Mouse (Mus musculus): ENCODE data around the gene Hook2.

Gene Hook2

DNA sequence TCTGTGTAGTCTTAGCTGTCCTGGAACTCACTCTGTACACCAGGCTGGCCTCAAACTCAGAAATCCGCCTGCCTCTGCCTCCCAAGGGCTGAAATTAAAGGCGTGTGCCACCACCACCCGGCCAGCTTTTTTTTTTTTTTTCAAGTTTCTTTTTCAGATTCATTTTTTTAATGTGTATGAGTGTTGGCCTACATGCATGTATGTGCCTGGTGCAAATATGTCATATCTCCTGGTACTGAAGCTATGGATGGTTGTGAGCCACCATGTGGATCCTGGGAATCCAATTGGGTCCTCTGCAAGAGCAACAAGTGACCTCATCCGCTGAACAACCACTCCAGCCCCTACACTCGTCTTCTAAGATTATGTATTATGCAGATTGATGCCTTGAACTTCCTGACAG is 3.0 kb upstream of the Hook2 start:
- no peak for DNase-seq (ENCODE audit: extremely low spot score)

GRCm38 (mm10) chr8:84987903-84988302 is 2.5 kb upstream of the Hook2 start:
- no peak for DNase-seq (ENCODE audit: extremely low spot score)

GRCm38 (mm10) chr8:84989311-84989731 is 1.1 kb upstream of the Hook2 start:
- DNase-seq (ENCODE audit: extremely low spot score) = peak; percentile 47

DNA sequence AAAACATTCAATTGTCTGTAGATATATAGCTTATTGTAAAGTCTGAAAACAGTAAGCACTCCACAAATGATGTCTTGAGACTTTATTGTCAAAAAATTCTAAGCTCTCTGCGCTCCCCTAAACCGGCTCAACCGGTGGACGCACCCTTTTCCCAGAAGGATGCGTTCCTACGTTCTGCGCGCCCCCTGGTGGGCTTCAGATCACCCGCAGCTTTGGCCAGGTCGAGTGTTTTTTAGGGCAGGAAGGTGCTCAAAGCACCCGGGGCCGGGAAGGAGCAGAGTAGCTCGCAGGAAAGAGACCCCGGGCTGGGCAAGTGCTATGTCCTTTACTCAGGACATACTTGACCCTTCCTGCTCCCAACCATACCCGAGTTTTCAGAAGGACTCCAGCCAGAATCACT is 593 bp upstream of the Hook2 start:
- peak; percentile 89 for DNase-seq (ENCODE audit: extremely low spot score)

DNA sequence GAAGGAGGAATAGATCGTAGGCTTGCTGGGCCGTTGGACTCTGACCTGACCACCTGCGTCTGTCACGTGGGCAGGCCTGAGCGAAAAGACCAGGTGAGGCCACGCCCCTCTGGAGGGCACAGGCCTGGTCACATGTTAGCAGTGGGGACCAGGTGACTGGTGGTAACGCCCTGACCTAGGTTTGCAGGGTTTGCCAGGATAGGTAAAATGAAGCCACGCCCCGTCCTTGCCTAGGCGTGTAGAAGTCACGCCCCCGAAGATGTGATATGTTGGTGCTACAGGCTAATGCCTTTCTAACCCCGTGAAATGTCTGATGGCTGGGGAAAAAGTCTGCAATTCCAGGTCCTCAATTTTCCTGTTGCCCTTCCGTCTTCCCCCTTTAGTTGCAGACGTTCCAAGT is 433 bp downstream of the Hook2 start:
- no peak for DNase-seq (ENCODE audit: extremely low spot score)

DNA sequence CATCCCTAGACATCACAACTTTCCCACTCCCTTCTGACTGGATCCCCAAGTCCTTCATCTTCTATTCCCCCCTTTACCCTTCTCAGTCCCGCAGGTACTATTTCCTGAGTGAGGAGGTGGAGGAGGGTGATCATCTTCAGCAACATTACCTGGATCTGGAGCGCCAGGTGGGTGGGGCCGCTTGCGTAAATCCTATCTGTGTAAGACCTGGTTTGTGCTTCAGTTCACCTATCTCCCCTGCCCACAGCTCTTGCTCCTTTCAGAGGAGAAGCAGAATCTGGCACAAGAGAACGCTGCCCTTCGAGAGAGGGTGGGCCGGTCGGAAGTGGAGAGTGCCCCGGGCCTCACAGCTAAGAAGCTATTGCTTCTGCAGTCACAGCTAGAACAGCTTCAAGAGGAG is 4.0 kb downstream of the Hook2 start:
- DNase-seq (ENCODE audit: extremely low spot score) = no peak

DNA sequence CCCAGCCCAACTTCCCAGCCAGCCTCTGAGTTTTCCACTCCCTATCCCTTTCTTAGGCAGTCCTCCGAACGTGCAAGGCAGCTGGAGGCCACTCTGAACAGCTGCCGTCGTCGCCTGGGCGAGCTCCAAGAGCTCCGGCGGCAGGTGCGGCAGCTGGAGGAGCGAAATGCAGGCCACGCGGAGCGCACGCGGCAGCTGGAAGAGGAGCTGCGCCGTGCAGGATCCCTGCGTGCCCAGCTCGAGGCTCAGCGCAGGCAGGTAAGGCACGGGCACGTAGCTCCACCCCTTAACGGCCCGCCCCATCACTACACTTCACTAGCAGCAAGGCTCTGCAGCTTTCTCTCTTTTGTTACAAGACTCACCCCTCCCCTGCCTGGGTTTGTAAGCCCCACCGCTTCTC is 5.3 kb downstream of the Hook2 start:
- DNase-seq (ENCODE audit: extremely low spot score) = no peak

- no peak for DNase-seq (ENCODE audit: extremely low spot score)
These were observed 6.6 kb downstream of the Hook2 start for GRCm38 (mm10) chr8:84996978-84997377.

- DNase-seq (ENCODE audit: extremely low spot score) = peak; percentile 89
These were observed 7.4 kb downstream of the Hook2 start for GRCm38 (mm10) chr8:84997649-84998295.

GRCm38 (mm10) chr8:85007686-85008085 is 17.3 kb downstream of the Hook2 start:
- peak; percentile 47 for DNase-seq (ENCODE audit: extremely low spot score)

- no peak for DNase-seq (ENCODE audit: extremely low spot score)
These were observed 20.8 kb downstream of the Hook2 start for GRCm38 (mm10) chr8:85011242-85011641.

- DNase-seq (ENCODE audit: extremely low spot score) = peak; percentile 75
These were observed 22.9 kb downstream of the Hook2 start for GRCm38 (mm10) chr8:85013230-85013840.

DNA sequence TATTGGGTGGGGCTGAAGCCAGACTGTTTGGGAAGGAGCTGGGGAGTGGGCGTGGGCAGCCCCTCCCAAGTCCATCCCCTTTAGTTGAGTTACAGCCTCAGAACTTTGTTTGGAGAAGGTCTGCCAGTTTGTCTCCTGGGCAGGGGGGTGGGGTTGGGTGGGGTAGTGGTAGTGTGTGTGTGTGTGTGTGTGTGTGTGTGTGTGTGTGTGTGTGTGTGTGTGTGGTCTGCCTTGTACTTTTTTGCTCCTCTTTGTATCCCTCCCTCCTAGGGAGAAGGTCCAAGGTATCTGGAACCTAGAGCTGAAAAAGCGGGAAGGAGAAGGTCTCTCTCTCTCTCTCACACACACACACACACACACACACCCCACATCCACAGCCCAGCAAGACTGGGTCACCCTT is 24.0 kb downstream of the Hook2 start, which contains the start of gene Best2:
Gene Best2 (minus strand): TSS at position 101 of the 400 bp plus-strand sequence.
- no peak for DNase-seq (ENCODE audit: extremely low spot score)

GRCm38 (mm10) chr8:85016724-85017123 is 26.3 kb downstream of the Hook2 start:
- DNase-seq (ENCODE audit: extremely low spot score) = no peak

DNA sequence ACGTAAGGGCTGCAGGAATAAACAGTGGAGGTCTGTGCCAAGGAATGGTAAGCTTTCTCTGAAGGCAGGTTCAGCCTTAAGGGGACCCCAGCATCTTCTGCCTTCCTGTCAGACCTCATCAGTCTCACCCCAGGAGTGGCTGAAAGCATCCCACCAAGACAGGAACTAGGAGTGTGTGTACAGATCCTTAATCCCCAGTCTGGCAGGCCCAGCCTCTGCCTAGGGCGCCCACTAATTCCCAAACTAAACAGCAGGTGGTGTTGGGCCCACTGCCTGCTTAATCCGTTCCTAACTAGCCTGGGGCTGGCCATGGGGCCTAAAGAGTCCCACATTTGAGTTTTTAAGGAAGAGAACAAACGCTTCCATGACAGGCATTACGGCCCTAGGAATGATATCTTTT is 26.8 kb downstream of the Hook2 start:
- no peak for DNase-seq (ENCODE audit: extremely low spot score)

DNA sequence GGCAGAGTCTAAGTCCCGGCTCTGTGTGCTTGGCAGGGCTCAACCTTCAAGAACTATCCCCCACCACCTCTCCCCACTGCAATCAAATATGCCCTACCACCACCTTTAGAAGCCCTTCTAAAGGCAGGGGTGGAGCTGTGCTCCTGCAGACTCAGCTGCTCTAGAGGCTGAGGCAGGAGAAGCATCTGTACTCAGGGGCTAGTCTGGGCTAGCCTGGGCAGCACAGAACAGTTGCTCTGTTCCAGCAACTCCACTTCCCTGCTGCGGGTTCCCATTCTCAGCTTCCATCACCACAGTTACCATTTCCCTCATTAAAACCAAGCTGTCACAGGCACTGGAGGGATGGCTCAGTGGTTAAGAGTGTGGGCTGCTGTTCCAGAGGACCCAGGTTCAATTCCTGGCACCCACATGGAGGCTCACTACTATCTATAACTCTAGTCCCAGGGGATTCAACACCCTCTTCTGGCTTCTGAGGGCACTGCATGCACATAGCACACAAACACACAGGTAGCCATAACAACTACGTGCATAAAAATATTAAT is 31.2 kb downstream of the Hook2 start:
- no peak for DNase-seq (ENCODE audit: extremely low spot score)

DNA sequence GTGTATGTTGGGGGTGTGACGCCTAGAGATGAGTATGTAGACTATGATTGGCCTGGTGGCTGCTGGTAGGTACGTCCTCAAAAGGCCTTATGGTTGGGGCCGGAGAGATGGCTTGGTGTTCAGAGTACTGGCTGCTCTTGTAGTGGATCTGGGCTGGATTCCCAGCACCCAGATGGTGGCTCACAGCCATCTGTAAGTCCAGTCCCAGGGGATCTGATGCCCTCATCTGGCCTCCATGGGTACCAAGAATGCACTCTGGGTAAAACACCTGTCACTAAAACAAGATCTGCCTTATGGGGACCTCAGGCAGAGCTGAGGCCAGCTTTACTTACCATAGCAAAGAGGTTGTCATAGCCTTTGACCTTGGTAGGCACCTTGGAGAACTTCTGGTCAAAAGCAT is 33.4 kb downstream of the Hook2 start:
- DNase-seq (ENCODE audit: extremely low spot score) = no peak

- DNase-seq (ENCODE audit: extremely low spot score) = peak; percentile 91
These were observed 34.9 kb downstream of the Hook2 start, which contains the start of gene Asna1 for GRCm38 (mm10) chr8:85025098-85025932. TSS of gene Asna1 (minus strand) at chr8:85025281.

DNA sequence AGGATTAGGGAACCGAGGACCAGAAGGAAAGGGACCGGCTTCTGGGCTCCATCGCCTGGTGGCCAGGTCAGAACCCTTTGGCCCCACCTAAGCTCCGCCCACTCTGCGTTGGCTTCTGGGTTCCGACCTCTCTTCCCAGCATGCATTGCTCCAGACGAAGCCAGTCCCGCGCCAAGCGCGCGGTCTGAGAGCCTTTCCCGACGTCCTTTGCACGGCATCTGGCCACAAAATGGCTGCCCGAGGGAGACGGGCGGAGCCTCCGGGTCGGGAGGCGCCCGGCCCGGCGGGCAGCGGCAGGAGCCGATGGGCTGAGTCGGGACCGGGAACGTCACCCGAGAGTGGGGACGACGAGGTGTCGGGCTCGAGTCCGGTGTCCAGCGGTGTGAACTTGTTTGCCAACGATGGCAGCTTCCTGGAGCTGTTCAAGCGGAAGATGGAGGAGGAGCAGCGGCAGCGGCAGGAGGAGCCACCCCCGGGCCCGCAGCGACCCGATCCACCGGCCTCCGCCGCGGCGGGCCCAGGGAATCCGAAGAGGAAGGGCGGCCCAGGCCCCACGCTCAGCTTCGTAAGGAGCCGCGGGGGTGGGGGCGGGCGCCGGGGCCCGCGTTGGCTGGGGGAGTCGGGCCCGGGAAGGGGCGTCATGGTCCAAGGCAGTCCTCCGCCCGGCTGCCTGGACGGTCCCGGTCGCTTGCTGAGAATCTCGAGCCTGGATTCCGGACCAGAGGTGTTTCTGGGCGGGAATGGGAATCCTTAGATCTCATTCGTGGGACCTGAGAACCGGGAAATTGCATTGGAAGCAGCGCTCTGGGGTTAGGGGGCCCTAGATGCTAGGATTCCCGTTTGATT is 36.5 kb downstream of the Hook2 start, which contains the start of gene Trir:
Gene Trir (plus strand): TSS at position 154 of the 846 bp plus-strand sequence.
- DNase-seq (ENCODE audit: extremely low spot score) = peak; percentile 97

DNA sequence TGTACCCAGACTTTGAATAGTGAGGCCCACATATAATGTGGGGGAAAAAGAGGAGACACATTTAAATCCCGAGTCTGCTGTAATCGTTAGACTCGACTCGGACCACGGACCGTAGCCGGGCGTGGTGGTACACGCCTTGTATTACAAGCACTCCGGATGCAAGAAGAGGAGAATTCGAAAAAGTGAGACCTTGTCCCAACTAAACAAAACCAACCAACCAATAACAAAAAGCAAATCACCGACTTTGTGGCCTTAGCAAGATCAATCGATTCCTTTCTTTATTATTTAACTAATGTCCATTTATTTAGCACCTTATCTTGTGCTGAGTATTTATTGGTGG is 37.1 kb downstream of the Hook2 start:
- DNase-seq (ENCODE audit: extremely low spot score) = no peak

DNA sequence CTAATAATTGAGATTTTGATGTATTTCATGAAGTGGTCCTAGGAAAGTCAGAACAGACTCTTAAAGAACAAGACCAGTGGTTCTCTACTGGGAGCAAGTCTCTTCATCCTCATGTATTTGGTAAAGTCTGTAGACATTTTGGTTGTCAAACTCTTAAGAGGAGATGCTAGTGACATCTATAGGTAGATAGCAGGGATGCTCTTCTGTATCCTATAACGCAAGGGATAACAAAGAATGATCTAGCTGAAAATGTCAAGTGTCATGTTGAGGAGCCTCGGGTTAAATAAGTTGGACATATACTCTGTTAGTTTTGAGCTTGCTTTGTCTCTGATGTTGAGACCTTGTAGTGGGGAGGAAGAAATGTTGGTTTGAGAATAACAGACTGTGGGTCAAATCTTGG is 37.5 kb downstream of the Hook2 start:
- DNase-seq (ENCODE audit: extremely low spot score) = no peak

DNA sequence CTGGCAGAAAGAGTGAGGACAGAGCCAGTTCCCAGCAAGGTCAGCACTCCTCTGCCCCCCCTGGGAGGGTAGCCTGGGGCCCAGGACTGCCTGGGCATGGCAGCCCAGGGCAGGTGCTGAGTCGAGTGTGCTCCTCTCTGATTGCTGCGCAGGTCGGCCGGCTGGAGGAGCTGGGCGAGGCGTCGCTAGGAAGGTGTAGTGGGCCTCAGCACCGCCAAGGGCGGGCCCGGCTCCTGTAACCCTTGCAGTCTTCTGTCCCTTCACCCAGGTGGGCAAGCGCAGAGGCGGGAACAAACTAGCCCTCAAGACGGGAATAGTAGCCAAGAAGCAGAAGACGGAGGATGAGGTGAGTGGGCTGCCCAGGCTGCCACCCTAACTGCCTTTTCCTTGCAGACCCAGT is 38.9 kb downstream of the Hook2 start:
- DNase-seq (ENCODE audit: extremely low spot score) = no peak
